In genomic region chr7:126948626-126949025, GRCm38 (mm10) we compare ENCODE assay signal across 14 mouse cellular contexts. TPM values are rescaled to one million over a fixed set of nuclear protein-coding genes. Genes with fewer than 3 reads are reported as not detected.
DNase-seq lines count a peak whose midpoint lies in the region; ATAC-seq and TF ChIP-seq lines count a peak whose summit lies in the region.
"Had no signal": no experiment of that assay in that cellular context is flagged by ENCODE, and none has a peak within 500 bp of the region (broad histone marks: within the 10 kb centered on the region; RNA-seq: fewer than 3 reads in every experiment).

No protein-coding gene starts in this region.

- 82% methylated on average over 10 of the region's 10 CpGs for WGBS in midbrain, embryonic 10.5 days
- WGBS in olfactory bulb, adult 2 months, result 69% methylated on average over 10 of the region's 10 CpGs

- TF ChIP-seq POLR2A in testis, adult 2 months (IDR thresholded peaks at IDR 0.05; ENCODE audit: control insufficient read depth, low read depth, low read length), result no peak
- TF ChIP-seq POLR2A in olfactory bulb, adult 2 months (IDR thresholded peaks at IDR 0.05; ENCODE audit: insufficient read depth, low read depth, low read length), result no peak

- peaks cover 4% of the 10 kb centered on the region for H3K36me3 ChIP-seq in testis, adult 2 months (ENCODE audit: control insufficient read depth, insufficient read depth, low read length)
- H3K36me3 ChIP-seq in midbrain, embryonic 10.5 days, result peaks cover 22% of the 10 kb centered on the region

- no peaks in the 10 kb centered on the region for H3K9me3 ChIP-seq in midbrain, embryonic 10.5 days (replicated peaks)
- H3K9me3 ChIP-seq: G1E; kidney, embryonic 15.5 days had no signal

- no peaks in the 10 kb centered on the region for H3K27me3 ChIP-seq in testis, adult 2 months (ENCODE audit: control insufficient read depth, insufficient read depth, low read length)
- peaks cover 54% of the 10 kb centered on the region for H3K27me3 ChIP-seq in midbrain, embryonic 10.5 days (ENCODE audit: low read depth, poor library complexity, severe bottlenecking)

- H3K27ac ChIP-seq in testis, adult 2 months (ENCODE audit: control insufficient read depth, insufficient read depth, low read depth, low read length), result no peak overlapping the region
- H3K27ac ChIP-seq in midbrain, embryonic 10.5 days (replicated peaks), result 0 out of 2 replicates have a peak overlapping the region, but pooled peaks have one; percentile 38
- H3K27ac ChIP-seq in olfactory bulb, adult 2 months (ENCODE audit: insufficient read depth, low read depth, low read length), result peak overlapping the region; percentile 95; the same call in 1 of the 2 replicates
- H3K27ac ChIP-seq: kidney, embryonic 15.5 days had no signal

- ATAC-seq in cerebellum, adult (ENCODE audit: insufficient number of reproducible peaks, low FRiP score, low TSS enrichment), result no peak

- DNase-seq in cerebellum, adult 18-20 months, result peak; percentile 23 to 44
- DNase-seq in testis, postnatal 14 days (ENCODE audit: low spot score), result no peak
- no peak for DNase-seq in midbrain, embryonic 10.5 days (ENCODE audit: low spot score)
- DNase-seq in adrenal gland, postnatal 25 days, result no peak
- DNase-seq in adrenal gland, postnatal 14 days, result no peak
- DNase-seq: heart, adult 18-20 months; heart, postnatal 36 days; retina, postnatal 1 day had no signal

- peak overlapping the region; percentile 23 for H3K4me3 ChIP-seq in testis, adult 2 months (ENCODE audit: control insufficient read depth, low read depth, low read length)
- peak overlapping the region; percentile 66; the same call in 1 of the 2 replicates for H3K4me3 ChIP-seq in midbrain, embryonic 10.5 days
- H3K4me3 ChIP-seq in olfactory bulb, adult 2 months (ENCODE audit: insufficient read depth, low read depth, low read length), result peak overlapping the region; percentile 81

- TF ChIP-seq CTCF in testis, adult 2 months (IDR thresholded peaks at IDR 0.05; ENCODE audit: control insufficient read depth, insufficient read depth, insufficient replicate concordance, low read depth, low read length), result no peak
- no peak for TF ChIP-seq CTCF in olfactory bulb, adult 2 months (IDR thresholded peaks at IDR 0.05; ENCODE audit: insufficient read depth, low read depth, low read length)

- H3K4me1 ChIP-seq in testis, adult 2 months (ENCODE audit: control insufficient read depth, insufficient read depth, low read length), result peaks cover 29% of the 10 kb centered on the region
- H3K4me1 ChIP-seq in midbrain, embryonic 10.5 days, result peaks cover 37% of the 10 kb centered on the region
- peaks cover 47% of the 10 kb centered on the region for H3K4me1 ChIP-seq in olfactory bulb, adult 2 months (ENCODE audit: control insufficient read depth, insufficient read depth, low read length)

RNA-seq across cellular contexts. Expression of gene Asphd1, which starts 0.8 kb away (rescaled TPM):
- 1.4 TPM in 2 replicates for polyA plus RNA-seq in testis, adult 2 months (2012; rRNA removed)
- polyA plus RNA-seq in midbrain, embryonic 10.5 days (2016; fragmentation: Nextera tagmentation; extraction: Ambion mirVana), result 0.25 and 0.76 TPM in 2 replicates
- polyA plus RNA-seq in olfactory bulb, adult 2 months (2012; ENCODE audit: insufficient read depth, insufficient read length, low replicate concordance, missing spikeins), result not detected in 2 replicates
- total RNA-seq in adrenal gland, postnatal 25 days (2021), result 1.6 and 2.5 TPM in 2 replicates
- total RNA-seq in adrenal gland, postnatal 14 days (2021), result 1.7 and 2.2 TPM in 2 replicates
- total RNA-seq: G1E; heart, adult 18-20 months; heart, postnatal 36 days; liver, adult 2 months had no signal
- polyA plus RNA-seq: G1E; liver, adult 2 months had no signal

RNA-seq across cellular contexts. Expression of gene Sez6l2, which starts 1.7 kb away (rescaled TPM):
- 9.9 and 10.7 TPM in 2 replicates for polyA plus RNA-seq in testis, adult 2 months (2012; rRNA removed)
- 2.0 and 4.6 TPM in 2 replicates for polyA plus RNA-seq in midbrain, embryonic 10.5 days (2016; fragmentation: Nextera tagmentation; extraction: Ambion mirVana)
- not detected in 2 replicates for polyA plus RNA-seq in olfactory bulb, adult 2 months (2012; ENCODE audit: insufficient read depth, insufficient read length, low replicate concordance, missing spikeins)
- 91.1 and 128 TPM in 2 replicates for total RNA-seq in adrenal gland, postnatal 25 days (2021)
- total RNA-seq in adrenal gland, postnatal 14 days (2021), result 54.2 and 62.2 TPM in 2 replicates

RNA-seq across cellular contexts. Expression of gene Kctd13, which starts 19.9 kb away (rescaled TPM):
- 80.0 and 85.5 TPM in 2 replicates for polyA plus RNA-seq in testis, adult 2 months (2012; rRNA removed)
- 20.8 and 26.1 TPM in 2 replicates for polyA plus RNA-seq in midbrain, embryonic 10.5 days (2016; fragmentation: Nextera tagmentation; extraction: Ambion mirVana)
- not detected in 2 replicates for polyA plus RNA-seq in olfactory bulb, adult 2 months (2012; ENCODE audit: insufficient read depth, insufficient read length, low replicate concordance, missing spikeins)
- total RNA-seq in adrenal gland, postnatal 25 days (2021), result 31.1 and 42.7 TPM in 2 replicates
- total RNA-seq in adrenal gland, postnatal 14 days (2021), result 20.2 and 24.7 TPM in 2 replicates

RNA-seq across cellular contexts. Expression of gene Tmem219, which starts 25.9 kb away (rescaled TPM):
- polyA plus RNA-seq in testis, adult 2 months (2012; rRNA removed), result 70.3 and 73.6 TPM in 2 replicates
- 29.4 and 36.1 TPM in 2 replicates for polyA plus RNA-seq in midbrain, embryonic 10.5 days (2016; fragmentation: Nextera tagmentation; extraction: Ambion mirVana)
- polyA plus RNA-seq in olfactory bulb, adult 2 months (2012; ENCODE audit: insufficient read depth, insufficient read length, low replicate concordance, missing spikeins), result not detected in 2 replicates
- total RNA-seq in adrenal gland, postnatal 25 days (2021), result 21.7 and 34.5 TPM in 2 replicates
- total RNA-seq in adrenal gland, postnatal 14 days (2021), result 27.6 and 27.9 TPM in 2 replicates

RNA-seq across cellular contexts. Expression of gene Cdipt, which starts 27.1 kb away (rescaled TPM):
- 83.3 and 84.9 TPM in 2 replicates for polyA plus RNA-seq in testis, adult 2 months (2012; rRNA removed)
- polyA plus RNA-seq in midbrain, embryonic 10.5 days (2016; fragmentation: Nextera tagmentation; extraction: Ambion mirVana), result 89.2 and 99.8 TPM in 2 replicates
- 241 TPM in 1 of 2 replicates, not detected in the other for polyA plus RNA-seq in olfactory bulb, adult 2 months (2012; ENCODE audit: insufficient read depth, insufficient read length, low replicate concordance, missing spikeins)
- 95.1 and 99.5 TPM in 2 replicates for total RNA-seq in adrenal gland, postnatal 25 days (2021)
- 78.2 and 83.0 TPM in 2 replicates for total RNA-seq in adrenal gland, postnatal 14 days (2021)

Comparison
In these comparisons a context has a peak if more than half of its experiments do, and no peak if none do; other contexts are left out.
1. DNase-seq: peak in cerebellum, adult 18-20 months (2 of 2); none in testis, postnatal 14 days (single experiment), midbrain, embryonic 10.5 days (single experiment), adrenal gland, postnatal 25 days (single experiment) and adrenal gland, postnatal 14 days (single experiment).
2. H3K4me3 ChIP-seq: peak in every context shown above with its lines; median percentile 81 in olfactory bulb, adult 2 months; 66 in midbrain, embryonic 10.5 days; 23 in testis, adult 2 months.